Mouse (Mus musculus) lung, adult 2 months (tissue): Measurements from ENCODE around the gene Gm20388.

ENCODE experiments used
- CTCF ChIP-seq: fragments of 200-500 bp; IDR thresholded peaks from 2 replicates; pipeline ENCODE4 v1.5.1; 2011; ENCODE audit warnings: mild to moderate bottlenecking, low read length, control low read depth; ENCODE audit not compliant: insufficient read depth
- POLR2A ChIP-seq: fragments of 200-500 bp; IDR thresholded peaks from 2 replicates; pipeline ENCODE4 v1.6.1; 2011; ENCODE audit warnings: low read depth, mild to moderate bottlenecking, control low read depth, low read length, borderline replicate concordance; ENCODE audit errors: extremely low read depth

- no peak for TF ChIP-seq CTCF
- TF ChIP-seq POLR2A, result no peak
Measured at GRCm38 (mm10) chr8:121991611-121992010, 2081.0 kb downstream of the Gm20388 start.
